Mouse (Mus musculus): ENCODE measurements around the gene Ckmt2.

Ckmt2 gene

DNA sequence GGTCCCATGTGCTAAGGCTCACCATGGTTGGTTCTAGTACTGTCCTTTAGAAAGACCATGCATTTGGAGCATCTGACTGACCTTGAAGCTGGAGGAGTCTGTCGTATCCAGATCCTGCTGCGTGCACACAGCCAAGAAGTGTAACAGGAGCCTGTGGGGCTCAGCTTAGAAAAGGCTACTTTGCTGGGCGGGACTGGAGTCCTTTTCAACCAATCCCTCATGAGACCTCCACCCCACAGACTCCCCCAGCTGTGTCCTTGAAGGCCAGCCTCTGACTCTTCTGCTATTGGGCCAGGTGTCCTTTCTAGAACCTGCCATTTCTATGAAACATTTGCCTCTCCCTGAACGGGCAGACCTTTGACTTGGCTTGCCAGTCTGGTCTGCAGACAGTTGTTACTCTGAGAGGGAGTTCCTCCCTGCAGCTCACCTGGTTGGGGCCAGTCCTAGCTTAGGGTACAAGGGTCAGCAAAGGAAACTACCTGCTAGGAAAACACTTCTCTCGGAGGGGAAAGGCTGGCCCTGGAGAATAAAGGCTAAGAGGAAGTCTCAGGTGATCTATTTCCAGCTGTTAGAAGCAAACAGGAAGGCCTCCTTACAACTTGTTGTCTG, at the start of gene Ckmt2:
Gene Ckmt2 (minus strand): TSS at position 145 of the 609 bp plus-strand sequence.
- DNase-seq (ENCODE audit: low read depth, low spot score): no peak

DNA sequence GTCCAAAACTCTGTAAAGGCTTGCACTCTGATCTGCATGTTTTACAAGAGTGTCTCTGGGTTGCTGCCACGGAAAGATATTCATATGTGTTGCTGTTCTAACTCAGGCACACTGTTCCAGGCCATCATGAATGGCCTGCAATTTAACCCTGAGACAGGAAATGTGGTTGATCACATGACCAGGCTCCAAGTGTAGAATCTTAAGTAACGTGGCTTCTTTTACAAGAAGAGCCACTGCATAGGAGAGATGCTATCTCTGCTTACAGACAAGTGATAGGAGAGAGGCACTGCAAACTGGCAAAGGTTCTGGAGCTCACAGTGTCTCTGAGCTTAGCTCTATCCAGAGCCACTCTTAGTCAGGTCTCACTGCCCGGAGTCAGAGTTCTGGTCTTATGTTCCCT, 44.3 kb upstream of the Ckmt2 start:
- DNase-seq (ENCODE audit: low read depth, low spot score): no peak

DNA sequence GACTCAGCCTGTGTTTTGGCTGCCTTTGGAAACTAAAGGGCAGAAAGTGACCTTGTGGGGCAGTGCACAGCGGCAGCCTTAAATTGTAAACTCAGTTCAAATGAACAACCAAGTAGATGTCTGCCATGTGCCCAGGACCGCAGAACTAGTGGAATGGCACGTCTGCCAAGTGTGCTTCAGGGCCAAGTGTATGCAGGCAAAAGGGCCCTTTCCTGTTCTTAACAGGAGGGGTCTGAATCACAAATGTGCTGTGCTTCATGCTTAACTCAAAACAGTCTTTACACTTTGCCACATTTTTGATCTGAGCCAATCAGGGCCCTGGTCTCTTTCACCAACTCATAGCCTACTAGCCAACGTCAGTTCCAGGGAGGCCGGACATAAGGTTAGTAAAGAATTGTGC, 42.1 kb upstream of the Ckmt2 start:
- no peak for DNase-seq (ENCODE audit: low read depth, low spot score)

DNA sequence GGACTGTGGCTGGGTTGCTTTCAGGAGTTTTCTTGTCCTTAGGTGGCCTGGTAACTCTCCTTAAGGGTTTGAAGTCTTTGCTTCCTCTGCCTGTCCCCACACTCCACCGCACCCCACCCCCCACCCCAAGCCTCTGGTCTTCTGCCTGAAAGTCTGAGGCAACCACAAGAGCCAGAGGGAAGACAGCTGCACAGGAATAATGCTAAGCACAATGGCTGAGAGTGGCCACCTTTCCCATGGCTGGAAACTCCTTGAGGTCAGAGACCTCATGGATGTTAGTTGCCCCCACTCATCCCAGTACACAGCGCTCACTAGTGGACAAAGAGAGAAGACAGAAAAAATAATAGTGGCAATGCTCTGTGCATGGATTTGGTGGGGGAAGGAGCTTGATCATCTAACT, 41.1 kb upstream of the Ckmt2 start:
- DNase-seq (ENCODE audit: low read depth, low spot score): no peak

DNA sequence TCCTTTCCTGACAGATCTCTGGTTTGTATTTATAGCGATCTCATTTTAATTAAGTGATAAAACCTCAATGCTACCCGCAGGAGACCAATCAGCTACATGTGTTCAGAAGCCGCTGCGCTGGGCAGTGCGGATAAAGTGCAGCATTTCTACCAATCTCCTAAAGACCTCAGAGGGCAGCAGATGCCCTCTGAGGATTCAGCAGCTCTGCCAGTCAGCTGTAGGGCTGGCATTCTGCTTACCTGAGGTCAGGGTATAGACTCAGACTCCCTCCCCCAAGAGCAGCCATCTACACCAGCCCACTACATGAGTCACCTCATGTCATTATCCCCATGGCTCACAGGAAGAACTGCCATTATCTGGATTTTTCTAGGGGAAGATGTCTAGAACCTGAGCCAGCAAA, 39.6 kb upstream of the Ckmt2 start:
- no peak for DNase-seq (ENCODE audit: low read depth, low spot score)

DNA sequence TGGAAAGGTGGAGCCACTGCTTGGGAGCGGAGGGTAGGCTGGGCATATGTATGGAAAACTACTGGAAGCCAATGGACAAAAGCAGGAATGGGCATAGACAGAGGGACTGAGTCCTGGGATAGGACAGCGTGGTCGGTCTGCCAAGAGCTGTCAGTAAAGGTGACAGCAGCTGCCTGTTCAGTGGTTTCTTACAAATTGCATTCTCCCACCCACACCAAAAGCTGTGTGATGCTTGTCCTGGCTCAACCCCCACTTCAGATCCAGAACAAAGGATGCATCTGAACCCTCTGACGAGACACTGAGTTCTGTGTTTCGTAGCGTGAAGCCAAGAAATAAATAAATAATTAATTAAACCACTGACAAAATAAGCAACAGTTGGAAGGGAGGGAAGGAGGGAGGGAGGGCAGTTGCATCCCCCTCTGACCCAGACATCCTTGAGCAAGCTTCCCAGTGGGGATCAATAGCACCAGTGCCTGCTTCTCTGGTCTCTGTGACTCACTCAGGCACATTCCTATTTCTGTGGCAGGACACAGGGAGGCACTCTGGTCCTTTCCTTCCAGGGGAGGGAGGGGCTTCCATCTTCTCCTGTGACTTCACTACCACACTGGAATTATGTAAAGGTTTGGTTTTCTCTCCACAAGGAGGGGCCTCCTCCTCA, 39.0 kb upstream of the Ckmt2 start:
- DNase-seq (ENCODE audit: low read depth, low spot score): no peak

DNA sequence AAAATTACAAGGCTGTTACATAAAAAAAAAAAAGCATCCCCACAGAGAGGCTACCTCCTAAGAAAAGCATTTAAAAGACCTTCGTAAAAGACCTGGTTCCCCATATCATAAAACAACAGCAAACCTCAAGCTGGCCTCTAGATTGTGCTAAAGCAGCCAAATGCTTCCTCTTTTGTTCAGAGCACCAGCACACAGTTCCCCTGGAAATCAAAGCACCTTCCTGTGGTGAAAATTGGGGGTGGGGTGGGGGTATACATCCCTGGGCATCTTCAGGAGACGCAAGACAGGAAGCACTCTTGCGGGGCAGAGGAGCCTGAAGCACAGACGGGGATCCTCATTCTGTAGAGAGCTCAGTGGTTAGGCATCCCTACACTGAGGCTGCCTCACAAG, 38.5 kb upstream of the Ckmt2 start:
- DNase-seq (ENCODE audit: low read depth, low spot score): no peak

DNA sequence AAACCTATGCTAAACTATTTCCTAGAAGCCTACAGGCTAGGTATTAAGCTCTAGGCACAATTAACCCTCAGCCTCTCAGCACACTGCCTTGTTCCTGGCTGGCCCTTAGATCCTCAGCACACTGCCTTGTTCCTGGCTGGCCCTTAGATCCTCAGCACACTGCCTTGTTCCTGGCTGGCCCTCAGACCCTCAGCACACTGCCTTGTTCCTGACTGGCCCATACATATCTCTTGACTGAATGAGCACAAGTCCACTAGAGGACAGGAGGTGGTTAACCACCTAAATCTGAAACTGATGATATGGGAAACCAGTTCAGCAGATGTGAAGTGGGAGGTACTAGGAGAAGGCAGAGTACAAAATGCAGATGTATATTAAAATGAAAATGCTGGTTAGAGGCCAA, 35.0 kb upstream of the Ckmt2 start:
- DNase-seq (ENCODE audit: low read depth, low spot score): no peak

DNA sequence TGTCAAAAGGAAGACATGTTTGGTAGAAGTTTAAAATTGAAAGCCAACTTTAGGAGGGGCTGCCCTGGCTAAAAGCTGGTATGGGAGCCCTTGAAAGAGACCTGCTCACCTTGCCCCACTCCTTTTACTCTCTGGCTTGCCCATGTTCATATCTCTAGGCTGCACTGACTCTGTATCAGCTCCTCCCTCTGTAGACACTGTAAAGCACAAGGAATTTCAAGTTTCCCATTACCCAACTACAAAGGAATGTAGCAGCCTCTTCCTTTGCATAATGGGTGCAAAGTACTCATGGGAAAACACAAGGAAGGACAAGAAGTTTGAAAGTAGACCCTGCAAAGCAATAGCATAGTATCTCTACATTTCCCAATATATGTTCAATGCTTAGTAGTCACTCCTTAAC, 34.5 kb upstream of the Ckmt2 start:
- no peak for DNase-seq (ENCODE audit: low read depth, low spot score)

DNA sequence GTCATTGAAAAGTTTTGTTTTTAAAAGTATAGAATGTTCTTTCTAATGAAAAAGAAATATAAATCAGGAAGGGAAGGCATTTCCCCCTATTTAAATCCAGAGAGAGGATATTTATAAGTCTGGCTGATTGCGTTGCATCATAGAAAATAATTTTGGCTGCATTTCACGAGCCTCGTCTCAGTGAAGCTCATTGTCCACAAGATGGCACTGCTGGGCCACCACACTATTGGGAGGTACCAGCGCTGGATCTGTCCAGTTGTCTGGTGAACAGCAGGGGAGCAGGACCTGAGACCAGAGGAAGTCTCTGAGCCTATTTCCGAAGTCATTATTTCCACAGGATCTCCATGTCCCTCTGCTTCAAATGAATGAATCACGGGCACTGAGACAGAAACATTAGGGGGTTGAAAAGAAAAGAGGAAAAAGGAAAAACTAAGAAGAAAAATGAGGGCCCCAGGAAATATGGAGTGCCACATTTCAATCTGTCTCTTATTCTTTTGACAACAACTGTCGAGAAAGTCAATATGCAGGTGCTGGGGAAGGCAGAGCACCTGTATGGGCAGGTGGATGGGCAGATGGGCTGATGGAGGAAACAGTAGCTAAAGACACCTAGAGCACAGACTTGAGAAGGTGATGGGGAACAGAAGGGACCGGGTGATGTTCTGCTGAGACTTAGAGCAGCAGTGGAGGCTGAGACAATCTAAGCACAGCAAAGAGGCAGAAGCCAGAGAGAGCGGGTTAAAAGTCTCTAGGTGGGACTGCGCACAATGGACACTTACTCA, 31.7 kb upstream of the Ckmt2 start:
- peak; percentile 61 for DNase-seq (ENCODE audit: low read depth, low spot score)

DNA sequence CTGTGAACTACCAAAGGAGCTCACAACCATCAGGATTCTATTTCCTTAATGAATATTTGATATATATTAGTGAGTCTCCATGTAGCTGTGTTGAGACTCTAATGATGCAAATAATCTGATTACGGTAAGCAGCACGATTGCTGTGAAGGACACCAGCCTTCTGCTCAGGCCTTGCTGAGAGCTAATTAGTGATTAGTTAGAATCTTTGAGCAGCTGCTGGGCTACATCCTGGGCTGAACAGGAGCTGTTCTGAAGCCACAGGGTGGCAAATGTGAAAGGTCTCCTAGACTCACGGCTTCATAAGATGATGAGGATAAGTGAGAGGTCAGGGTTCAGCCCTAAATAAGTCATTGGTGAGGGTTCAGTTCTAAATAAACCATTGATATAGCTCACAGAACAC, 29.7 kb upstream of the Ckmt2 start:
- peak; percentile 46 for DNase-seq (ENCODE audit: low read depth, low spot score)

DNA sequence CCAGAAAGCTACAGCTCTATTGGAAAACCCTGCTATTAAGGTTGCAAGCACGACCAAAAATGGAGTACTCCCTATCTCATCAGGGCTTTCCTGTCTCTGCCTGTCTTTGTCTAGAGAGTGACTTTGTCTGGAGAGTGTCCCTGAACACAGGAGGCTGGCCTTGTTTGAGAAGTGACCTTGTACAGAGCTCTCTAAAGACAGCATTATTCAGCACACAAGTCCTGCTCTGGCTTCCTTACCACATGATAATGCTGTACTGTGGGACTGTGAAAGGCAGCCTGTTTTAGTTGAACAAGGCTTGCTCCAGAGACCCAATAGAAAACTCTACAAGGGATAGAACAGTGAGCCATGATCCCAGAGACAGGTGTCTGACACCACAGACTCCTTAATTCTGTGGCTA, 19.8 kb upstream of the Ckmt2 start:
- DNase-seq (ENCODE audit: low read depth, low spot score): no peak

DNA sequence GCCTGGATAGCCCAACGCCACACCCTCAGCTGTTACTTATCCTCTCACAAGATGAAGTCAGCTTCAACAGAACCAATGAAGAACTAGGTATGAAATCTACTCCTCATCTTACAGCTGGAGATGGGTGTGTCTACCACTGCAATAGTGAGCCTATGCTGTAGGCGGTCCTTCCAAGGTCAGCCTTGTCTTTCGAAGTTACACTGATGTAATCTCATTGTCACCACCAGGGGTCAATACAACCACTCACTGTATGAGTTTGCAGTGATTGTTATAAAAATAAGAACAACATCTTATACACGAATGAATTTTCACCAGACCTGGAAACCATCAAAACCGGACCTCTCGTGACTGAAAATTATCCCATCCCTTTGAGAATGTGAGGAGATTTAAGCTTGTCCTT, 16.4 kb upstream of the Ckmt2 start:
- DNase-seq (ENCODE audit: low read depth, low spot score): no peak

DNA sequence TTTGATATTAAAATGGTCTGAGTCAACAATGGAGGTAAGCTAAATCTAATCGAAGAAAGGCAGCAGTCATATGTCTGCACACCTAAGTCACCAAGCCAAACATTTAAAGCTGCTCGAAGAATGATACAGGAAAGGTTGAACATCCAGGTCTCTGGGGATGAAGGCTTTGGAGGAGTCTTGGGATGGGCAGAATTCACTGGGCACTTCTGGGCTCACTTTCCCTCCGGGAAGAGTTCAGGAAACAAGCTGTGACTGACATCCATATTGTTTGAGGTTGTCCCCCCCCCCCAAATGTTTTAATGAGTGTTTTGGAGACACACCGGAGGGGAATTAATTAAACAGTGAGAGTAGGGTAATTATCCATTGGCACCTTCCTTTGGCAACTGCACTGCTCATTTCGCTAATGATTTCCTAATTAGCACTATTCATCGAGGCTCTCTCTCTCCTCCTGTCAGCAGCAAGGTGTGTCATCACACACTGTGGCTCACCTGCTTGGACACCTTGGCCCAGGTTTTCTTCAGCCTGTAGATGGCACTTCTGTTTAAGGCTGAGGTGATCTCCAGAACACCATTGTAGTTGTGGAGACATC, 13.4 kb upstream of the Ckmt2 start:
- DNase-seq (ENCODE audit: low read depth, low spot score): no peak

DNA sequence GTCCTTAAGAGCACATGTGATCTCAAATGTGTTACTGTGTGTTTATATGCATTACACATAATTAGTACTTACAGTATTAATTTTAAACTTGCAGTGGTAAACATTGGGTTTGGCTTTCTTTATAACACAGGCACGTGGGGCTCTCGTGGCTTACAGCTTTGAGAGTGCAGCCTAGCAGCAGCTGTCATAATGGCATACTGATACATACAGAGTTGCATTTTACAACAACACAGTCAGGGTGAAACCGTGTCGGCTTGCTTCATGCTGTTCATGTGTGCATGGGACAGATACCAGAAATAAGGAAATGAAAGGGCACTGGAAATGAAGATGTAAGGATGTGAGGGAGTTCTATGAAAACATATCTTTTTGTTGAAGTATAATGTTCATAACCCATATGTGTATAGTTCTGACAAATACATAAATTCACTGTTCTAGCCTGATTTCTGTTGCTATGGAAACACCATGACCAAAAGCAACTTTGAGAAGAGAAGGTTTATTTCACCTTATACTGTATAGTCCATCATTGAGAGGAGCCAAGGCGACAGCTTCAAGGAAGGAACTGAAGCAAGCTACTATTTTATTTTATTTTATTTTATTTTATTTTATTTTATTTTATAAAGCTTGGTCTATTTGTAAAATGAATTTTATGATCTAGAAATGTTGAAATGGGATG, 8.2 kb upstream of the Ckmt2 start:
- DNase-seq (ENCODE audit: low read depth, low spot score): no peak

DNA sequence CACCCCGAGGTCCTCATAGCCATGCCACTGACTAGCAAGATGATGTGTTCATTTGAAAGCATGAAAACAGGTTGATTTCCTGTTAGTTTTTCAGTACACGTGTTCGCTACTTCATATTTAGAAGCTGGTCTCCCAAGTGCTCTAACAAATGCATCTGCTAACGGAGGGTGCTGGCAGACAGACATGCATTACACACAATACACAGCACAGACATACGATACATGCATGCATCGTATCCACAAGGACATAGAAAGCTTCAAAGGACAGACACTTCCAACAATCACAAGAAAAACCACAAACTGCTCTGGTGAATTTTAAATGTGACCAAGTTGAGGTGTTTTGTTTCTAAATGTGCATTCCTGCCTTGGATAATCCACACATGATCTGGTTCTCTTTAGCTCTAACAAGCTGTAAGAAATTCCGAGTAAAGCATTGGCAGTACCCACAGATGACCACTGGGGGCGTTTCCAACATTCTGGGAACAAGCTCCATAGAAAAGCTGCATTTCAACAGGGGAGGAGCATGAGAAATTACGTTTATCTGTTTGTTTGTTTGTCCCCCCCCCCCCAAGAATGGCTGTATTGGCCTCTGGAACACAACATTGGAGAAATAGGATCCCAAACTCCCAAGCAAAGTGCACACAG, 5.3 kb upstream of the Ckmt2 start:
- DNase-seq (ENCODE audit: low read depth, low spot score): peak; percentile 41

DNA sequence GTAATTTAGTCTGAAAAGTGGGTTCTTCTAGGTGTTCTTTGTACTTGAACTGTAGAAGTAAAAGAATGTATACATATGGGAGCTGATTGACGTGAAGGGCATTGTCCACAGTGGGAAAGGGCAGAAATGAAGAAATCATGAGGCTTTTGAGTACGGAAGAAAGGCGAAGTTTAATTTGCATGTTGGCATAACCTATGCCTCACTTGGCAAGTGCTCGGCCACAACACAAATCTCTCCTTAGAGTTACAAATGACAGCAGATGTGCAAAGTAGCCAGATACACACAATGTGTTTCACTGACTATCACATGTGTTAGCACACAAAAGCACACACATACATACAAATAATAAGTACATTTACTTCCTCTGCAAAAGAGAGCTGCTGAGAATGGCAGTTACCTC, 3.6 kb upstream of the Ckmt2 start:
- no peak for DNase-seq (ENCODE audit: low read depth, low spot score)

DNA sequence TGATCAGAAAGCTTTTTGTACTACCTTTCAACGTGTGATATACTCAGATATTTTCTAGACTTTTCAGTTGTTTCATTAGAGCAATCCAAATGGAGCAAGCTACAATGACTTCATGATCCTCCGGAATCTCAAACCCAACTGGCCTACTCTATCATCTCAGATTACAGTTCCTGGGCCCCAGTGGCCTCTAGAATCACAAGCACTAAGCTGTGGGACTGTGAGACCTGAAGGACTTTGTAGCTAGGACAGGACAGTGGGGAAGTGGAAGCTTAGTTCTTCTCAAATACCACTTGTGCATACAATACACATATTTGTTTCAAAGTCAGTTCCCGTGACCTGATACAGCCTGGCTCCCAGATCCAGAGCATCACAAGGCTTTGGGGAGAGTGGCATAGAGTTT, 1.3 kb upstream of the Ckmt2 start:
- DNase-seq (ENCODE audit: low read depth, low spot score): no peak

DNA sequence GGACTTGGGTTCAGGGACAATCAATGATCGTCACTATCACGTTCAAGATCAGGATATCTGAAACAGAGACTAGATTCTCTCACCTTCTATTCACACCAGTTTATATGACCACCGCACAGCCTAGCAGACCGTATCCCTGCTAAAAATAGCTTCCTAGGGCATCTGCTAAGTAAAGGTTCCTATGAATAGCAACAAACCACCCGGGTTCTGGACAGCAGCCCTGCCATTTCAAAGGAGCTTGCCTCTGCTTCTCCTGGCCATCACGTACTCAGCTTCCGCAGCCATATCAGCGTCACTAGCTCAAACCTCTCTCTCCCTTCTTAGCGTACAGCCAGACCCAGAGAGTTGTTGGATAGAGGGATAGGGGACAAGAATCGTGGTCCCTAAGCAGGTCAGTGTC, 665 bp upstream of the Ckmt2 start:
- DNase-seq (ENCODE audit: low read depth, low spot score): no peak

DNA sequence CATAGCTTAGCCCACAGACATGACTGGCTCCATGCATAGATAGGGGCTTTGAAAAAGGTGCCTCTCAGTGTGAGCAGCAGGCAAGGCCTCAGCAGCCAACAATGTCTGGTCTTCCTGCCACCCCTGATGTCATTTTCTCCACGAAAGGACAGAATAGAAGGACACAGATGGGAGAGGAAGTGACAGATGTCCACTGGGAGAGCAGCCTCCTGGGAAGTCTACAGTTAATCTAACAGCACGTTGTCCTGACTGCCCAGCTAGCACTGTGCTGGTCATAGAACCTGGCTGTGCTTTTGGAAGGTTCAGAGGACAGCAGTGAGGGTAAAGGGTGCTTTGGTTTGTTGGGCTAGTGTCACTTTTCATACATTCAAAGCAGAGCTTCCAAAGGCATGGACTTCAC, 1.1 kb downstream of the Ckmt2 start:
- DNase-seq (ENCODE audit: low read depth, low spot score): no peak

DNA sequence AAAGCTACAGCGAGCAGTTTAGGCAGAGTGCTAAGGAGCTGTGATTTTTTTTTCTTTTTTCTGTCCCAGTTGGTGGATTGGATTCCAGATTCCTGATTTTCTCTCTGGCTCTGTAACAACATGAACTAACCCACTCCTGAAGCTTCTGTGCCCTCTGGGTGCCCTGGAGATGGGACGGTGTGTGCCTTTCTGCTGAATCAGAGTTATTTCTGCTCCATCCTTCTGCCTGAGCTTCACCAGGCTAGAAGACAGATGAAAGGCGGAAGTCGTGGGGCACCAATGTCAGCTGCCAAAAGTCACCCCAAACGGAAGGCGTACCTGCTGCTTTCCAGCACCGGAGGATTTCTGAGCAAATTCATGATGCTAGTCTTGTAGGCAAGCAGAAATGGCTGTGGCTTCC, 2.1 kb downstream of the Ckmt2 start:
- DNase-seq (ENCODE audit: low read depth, low spot score): no peak

All from retina, adult 2 months (tissue).